Mouse (Mus musculus): Measurements from ENCODE around the gene Ect2l.
"Not testable (repeated sequence)": the region's sequence is repeated elsewhere in the genome, so short reads cannot be mapped to it uniquely, and the experiment has no call there.

Ect2l gene

DNA sequence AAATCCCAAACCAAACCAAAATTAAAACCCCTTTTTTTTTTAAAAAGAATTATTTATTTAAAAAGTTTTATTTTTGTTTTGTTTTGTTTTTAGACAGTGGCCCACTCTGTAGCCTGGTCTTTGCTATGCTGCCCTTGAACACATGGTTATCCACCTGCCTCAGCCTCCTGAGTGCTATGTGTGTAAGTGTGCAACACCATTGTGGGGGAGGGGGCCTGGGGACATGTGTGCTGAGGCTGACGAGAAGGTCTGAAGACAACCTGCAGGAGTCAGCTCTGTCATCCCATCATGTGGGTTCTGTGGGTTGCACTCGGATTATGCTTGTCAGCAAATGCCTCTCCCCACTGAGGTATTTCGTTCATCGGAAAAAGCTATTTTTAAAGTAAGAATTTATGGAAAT, 21.2 kb downstream of the Ect2l start:
- DNase-seq: no peak

DNA sequence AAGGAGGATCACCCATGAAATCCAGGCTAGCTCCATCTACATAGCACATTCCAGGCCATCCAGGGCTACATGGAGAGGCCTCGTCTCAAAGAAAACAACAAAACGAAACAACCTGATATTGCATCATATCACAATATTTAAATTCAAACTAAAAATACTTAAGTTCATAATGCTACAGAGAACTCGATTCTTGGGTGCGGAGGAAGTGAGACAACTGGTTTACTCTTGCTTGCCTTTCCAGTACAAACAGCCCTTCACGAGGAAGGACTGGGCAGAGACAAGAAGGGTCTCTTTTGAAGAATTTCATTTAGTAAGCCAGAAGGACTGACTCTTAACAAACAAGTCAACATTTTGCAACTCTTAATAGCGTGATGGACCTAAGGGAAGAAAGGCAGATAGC, 22.1 kb downstream of the Ect2l start:
- no peak for DNase-seq

DNA sequence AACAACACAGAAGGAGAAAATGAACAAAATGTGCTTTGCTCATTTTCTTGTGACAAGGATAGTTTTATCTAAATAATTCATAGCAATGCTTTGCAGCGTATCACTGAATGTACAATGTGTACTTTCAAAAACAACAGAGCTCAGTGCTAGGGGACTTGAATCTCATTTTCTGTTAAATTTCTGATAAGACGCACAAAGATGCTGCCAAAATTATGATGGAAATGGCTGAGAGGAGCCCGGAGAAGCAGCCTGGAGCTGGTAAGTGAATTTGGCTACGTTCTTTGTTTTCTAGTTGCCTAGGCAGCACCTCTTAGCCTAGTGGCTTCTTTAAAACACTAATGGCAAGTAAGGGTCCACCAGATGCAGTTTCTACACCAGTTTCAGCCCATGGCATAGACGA, 28.4 kb downstream of the Ect2l start:
- no peak for DNase-seq

DNA sequence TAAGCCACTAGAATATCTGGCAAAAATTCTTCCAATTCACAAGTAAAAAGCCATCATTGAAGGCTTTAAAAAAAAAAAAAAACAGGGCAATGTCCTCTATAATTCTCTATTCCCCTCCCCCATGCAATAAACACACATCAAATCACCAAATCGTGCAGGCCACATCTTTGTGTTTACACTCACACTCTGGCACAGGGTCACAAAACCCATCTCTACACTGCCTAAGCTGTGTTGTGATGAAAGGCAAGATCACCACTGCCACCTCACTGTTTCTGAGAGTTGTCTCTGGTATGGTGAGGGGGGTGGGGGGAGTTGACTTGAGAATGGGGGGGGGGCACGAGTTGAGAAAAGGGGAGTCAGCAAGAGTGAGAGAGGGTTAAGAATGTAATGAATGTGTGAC, 33.4 kb downstream of the Ect2l start:
- no peak for DNase-seq

DNA sequence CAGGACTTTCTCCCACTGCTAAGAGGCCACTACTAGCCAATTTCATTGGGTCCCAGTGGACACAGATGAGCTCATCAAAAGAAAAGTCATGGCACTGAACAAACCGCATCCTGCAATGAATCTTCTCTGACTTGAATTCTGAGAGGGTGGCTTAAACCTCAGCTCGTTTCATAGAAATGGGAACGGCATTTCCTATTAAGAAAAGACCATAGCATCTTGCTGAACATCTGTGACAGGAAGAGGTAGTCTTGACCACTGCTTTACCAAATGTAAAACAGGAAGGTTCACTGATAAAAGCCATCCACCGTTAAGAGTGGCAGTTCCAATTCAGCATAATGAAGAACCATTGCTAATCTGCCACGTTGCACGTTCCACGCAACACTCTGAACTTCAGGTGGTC, 34.0 kb downstream of the Ect2l start:
- DNase-seq: no peak

DNA sequence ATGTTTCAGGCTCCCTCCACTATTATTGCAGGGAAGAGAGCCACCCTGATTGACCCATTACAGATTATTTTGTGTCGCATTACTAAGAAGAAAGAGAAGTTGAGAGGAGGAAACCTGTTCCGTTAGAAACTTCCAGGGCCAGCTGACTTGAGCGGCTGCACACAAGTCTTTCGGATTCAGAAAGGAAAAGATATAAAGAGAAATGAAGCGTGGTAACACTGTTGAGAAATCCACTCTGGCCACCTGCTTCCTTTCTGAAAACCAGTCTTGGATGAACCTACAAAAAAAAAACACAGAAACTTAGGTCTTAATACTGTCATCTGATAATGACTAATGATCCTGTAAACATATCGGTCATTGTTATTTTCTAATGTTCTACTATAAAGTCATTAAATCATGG, 35.6 kb downstream of the Ect2l start:
- no peak for DNase-seq

DNA sequence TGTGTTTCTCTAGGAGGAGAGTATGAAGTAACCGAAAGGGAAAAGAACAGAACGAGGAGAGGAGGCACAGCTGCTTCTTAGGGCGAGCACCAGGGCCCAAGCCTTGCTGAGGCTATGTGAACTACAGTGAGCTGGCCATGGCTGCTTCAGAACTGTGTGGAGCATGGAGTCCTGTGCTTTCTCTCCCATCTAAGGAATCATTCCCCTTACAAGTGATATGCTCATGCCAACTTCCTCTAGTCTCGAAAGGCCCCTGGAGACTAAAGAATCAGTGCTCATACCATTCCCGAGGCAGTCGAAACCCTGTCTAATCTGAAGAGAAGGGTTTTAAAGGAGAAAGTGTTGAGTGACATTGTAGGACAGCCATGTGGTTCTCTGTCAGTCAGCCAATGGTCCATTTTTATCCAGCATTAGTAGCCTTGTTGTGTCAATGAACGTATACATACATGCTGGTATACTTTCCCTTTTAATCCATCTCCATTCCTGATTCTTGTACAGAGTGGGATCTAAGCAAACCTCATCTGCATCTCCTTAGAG, 48.2 kb downstream of the Ect2l start:
- DNase-seq: no peak

DNA sequence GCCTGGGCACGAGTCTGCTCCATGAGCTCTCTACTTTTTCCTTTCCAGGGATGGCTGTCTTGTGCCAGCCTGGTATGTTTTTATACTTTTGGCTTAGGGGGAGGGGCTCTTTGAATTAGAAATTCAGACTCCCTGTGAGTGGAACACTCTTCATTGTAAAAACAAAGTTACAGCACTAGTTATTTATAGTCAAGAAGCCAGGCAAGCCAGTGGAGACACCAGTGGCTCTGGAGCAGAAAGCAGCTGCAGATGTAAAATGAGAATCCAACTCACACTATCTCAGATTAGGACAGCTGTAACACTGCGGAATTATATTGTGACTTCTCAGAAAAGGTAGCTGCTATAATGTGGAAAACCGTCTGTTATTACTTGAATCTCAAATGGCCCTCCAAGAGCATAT, 63.5 kb downstream of the Ect2l start:
- DNase-seq: no peak

DNA sequence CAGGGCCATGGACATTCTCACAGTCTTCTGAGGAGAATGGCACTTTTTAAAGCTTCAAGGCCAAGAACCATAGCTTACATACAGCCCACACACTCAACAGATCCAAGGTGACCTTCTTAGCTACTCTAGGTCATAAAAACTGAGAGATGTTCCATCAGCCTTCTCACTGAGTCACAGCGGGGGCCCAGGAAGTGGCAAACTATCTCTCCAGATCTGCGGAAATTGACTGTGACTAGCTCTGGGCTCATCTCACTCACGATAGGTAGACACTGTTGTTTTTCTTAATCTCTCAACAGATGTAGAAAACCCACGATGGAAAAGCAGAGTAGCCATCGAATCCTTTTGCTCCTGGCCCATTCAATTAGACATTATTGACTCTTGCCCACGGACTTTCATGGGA, 68.5 kb downstream of the Ect2l start:
- DNase-seq: no peak

DNA sequence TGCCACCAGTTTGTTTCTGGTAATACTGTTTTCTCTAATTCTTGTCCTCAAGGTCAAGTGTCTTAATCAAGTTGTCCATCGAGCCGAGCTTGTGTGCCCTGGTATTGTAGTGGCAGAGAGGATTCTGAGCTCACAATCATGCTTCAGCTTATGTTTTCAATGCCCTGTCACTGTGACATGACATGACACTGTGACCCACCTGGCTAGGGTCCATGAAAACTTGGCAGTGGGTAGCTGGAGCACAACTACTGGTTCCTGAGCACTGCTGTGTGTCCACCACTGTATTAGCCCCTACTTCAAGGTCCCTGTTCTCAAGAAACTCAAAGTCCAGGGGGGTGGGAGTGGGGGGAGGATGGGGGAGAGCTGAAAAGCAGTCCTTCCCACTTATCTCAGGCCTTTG, 69.3 kb downstream of the Ect2l start:
- DNase-seq: no peak

DNA sequence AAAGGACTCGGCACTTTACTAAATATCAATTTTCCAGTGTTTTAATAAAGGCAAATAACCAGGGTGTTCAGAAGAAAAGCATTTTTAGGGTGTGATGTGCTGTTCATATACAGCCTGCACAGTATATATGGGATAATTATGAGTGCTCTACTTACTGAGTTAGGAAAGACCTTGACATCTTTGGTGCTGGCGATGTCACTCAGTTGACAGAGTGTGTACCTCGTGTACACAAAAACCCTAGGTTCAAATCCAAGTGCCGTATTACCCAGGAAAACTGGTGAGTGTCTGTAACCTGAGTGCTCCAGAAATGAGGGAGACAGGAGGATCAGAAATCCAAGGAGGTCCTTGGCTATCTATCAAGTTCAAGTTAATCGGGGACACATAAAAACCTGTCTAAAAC, 71.1 kb downstream of the Ect2l start:
- DNase-seq: no peak

DNA sequence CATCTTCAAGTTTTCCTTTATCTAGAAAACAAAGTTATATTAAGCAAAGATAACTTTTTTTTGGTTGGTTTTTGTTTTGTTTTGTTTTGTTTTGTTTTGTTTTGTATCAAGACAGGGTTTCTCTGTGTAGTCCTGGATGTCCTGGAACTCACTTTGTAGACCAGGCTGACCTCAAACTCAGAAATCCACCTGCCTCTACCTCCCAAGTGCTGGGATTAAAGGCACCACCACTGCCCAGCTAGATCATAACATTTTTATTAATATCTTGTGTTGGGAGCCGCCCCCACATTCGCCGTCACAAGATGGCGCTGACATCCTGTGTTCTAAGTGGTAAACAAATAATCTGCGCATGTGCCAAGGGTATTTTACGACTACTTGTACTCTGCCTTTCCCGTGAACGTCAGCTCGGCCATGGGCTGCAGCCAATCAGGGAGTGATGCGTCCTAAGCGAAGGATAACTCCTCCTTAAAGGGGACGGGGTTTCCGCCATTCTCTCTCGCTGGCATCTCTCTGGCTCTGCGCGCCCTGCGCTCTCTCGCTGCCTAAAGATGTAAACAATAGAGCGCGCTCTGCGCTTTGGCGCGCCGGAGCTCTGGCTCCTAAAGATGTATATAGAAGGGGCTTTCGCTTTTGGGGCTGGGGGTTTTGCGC, 71.7 kb downstream of the Ect2l start:
- DNase-seq: not testable (repeated sequence)

DNA sequence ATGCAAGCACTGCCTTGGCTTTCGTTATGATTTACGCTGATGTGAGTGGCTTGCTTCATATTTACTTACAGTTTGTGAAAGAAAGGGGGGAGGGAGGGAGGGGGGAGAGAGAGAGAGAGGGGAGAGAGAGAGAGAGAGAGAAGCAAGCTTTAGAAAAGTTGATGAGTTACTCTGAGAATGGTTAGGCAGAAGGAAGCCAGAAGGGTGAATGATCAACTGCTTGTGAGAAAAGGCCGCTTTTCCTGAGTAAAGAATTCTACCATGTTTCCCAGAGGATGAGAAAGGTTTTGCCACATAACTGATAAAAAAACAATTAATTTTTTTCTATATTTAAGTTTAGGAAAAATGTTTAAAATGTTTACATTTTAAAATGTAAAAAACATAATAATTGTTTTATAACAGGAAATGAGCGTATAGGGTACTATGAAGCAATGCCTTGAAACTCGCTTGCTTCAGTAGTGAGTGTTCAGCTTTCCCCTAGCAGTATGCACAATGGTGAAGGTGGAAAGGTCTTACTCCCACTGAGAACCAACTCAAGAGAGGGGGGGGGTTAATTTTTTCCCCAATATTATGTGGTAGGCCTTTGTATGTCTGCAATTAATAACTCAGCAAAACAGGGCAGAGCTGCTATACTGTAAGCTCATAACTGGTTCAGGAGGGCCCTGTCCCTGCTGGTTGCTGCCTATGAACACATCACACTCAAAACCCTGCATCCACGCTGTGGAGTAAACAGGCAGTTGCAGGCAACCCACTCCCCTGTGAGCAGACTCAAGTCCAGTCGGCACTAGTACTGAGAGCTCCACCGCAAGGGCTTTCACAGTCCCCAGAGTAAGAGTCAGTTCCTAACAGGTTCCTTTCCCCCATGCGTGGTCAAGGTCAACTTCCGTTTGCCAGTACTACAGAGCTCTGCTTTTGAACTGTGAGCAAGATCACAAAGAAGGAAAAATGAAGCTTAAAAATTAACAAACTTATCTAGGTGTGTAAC, 78.7 kb downstream of the Ect2l start:
- no peak for DNase-seq

DNA sequence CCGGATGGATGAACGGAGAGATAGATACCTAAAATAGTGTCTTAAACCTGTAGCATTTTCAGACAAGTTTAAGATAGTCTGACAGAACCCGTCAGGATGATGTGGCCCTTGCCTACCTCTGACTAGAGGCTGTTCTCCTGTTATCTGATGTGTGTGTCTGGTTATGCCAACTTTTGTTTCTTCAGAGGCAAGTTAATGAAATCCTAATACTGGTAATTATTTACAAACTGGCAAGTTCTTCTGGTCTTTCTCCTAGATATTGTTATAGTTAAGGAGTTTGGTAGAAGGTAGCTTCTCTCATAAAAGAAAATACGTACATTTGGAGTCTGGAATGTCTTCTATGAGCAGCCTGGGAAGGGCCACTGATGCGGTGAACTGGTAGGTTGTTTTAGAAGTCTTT, 80.4 kb downstream of the Ect2l start:
- no peak for DNase-seq

DNA sequence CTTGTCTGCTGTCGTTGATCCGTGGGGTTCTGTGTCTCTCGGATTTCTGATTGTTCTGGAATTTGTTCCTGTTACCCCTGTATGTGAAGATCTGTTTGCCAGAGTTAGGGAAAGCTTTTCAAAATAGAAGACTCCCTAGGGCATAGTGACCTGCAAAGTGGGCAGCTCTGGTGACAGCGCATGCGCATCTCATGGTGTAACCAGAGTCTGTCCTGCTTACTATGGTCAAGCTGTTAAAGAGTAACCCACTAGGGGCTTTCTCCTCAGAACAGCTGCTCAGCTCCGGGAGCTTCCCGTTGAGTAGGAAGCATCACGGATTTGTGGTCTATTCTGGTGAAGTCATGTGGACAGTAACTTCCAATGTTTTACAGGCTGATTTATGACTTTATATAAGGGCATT, 92.4 kb downstream of the Ect2l start:
- DNase-seq: no peak

DNA sequence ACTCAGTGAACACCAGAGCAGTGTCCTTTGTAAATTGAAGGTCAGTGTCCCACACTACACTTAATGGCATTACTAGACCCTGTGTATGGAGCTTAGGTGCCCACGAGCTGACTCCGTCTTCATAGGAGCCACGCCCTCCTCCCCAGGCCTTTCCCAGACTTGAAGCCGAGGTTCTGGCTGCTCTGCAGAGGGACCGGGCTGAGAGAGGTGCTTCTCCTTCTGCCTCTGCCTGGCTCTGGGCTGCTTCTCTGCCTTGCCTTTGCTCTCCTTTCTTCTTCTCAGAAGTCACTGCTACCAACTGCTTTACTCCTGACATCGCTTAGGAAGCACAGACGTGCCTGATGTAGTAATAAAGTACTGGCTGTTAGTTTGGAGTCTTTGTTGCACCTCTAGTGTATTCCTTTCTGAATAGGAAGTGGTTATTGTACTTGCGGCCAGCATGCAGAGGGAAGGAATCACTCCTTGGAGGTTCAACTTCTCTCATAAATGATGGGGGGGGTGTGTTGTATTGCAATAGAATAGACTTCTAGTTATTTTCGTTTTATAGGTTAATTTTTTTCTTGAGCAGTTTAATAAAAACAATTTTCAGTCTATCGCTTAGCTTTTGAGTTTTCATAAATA, 97.1 kb downstream of the Ect2l start:
- no peak for DNase-seq

DNA sequence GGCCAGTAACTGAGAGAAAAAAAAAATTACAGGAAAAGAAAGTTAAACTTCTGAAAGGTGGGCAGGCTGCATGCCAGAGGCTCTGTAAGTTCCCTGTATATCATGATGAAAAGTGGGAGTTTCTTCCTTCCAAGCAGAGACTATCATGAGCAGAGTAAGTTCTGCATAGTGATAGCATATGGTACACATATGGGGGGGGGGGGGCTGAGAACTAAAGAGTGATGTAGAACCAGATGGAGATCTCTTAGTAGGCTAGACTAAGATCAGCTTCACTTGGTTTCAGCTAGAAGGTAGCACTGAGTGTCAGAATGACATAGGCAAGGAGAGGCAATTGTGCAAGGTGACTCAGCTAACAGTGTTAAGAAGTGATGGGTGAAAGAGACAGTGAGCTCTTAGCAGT, 99.8 kb downstream of the Ect2l start:
- DNase-seq: no peak

DNA sequence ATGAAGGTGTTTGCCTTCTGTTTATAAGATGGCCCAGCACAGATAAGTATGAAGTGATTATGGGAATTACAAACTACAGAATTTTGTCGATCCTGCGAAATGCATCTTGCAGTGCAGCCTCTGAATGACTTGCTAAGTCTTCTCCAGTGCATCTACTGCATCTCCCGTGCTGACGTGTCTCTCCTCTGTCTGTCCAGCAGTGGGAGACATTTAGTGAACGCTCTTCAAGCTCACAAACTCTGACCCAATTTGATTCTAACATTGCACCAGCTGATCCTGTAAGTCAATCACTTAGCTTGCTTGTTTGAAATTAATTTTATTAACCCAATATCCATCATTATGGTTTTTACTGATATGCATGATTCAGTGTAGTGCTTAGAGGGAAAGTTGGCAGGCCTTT, 103.2 kb downstream of the Ect2l start:
- DNase-seq: no peak

DNA sequence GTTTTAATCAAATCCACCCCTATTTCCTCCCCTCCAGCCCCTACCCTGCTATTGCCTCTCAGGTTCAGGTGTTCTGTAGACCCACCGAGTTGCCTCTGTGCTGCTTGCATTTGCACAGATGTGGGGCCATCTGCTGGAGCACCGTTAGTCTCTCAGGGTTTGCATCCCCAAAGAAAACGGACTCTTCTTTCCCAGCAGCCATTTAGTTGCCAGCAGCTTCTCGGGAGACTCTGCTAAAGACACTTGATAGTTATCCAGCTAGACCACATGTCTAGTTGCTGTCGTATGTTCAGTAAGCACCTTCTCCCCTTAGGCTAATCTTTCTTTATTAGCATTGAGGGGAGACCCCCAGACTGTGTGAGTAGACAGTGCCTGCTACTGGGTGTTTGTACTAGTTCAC, 108.5 kb downstream of the Ect2l start:
- DNase-seq: no peak

DNA sequence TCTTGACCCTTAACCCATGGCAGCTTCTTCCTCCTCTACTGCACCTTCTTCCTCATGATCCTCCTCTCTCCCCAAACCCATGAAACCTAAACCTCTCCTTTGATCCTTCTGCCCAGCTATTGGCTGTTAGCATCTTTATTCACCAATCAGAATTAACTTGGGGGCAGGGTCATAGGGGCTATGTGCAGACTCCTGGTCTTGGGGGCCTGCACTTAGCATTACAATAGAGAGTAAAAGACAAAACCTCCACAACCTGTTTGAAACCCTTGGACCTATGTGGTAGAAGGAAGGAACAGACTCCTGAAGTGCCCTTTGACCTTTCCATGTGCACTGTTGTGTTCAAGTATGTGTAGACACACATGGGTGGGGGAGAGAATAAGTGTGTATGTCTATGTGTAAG, 120.0 kb downstream of the Ect2l start:
- no peak for DNase-seq

DNA sequence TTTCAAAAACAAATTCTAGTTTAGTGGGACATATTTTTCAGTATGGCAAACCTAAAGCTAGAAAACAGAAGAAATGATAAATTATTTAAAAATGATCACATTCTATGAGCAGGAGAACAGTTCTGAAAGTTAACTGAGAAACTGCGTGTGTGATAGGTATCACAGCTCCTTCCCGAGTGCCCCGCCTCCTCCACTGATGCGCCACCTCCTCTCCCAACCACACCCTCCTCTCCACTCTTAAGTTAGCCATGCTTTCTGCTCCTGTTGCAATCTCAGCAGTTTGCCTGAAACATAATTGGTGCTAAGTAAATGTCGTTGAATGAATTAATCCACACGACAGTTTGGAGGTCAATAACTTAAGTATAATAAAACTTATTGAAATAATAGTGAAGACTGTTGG, 127.9 kb downstream of the Ect2l start:
- no peak for DNase-seq

DNA sequence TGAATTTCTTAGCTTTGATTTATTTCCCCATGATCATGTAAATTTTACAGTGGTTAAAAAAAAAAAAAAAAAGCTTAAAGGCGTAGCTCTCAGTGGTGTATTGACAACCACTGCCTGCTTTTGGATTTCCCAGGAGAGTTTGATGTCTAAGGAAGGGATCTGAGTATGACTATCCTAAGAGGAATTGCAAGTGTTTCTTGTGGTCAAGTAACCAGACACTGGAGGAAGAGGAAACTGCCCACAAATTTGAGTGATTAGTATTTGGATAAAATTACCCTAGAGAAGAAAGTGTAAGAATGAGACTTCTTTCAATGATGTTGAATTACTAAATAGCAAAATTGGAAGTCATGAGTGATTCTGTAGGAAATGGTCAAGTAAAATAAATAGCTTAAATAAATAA, 129.2 kb downstream of the Ect2l start:
- DNase-seq: no peak
